Mouse (Mus musculus) thymus, adult 2 months (tissue): ENCODE measurements at regions not wholly inside any gene's neighbourhood (a gene's known extent, or its start where the extent isn't known, plus 50 kb on each side); places are given as distances from the start of the nearest gene placed in this dataset.

Experiments
- DNase-seq: peaks from one replicate; pipeline ENCODE4 v3.0.0; 2021
- H3K27ac ChIP-seq: fragments of 200-500 bp; 2 replicates; pipeline ENCODE4 v1.5.1; 2012; ENCODE audit warnings: low read length, control low read depth; ENCODE audit not compliant: control insufficient read depth, insufficient read depth
- H3K27me3 ChIP-seq: fragments of 200-500 bp; 2 replicates; pipeline ENCODE4 v1.6.1; 2012; ENCODE audit warnings: mild to moderate bottlenecking, low read length, moderate library complexity, mixed read lengths; ENCODE audit not compliant: control insufficient read depth, insufficient read depth
- H3K36me3 ChIP-seq: fragments of 200-500 bp; 2 replicates; pipeline ENCODE4 v1.6.1; 2012; ENCODE audit warnings: mild to moderate bottlenecking, low read length, moderate library complexity; ENCODE audit not compliant: control insufficient read depth, insufficient read depth
- H3K4me1 ChIP-seq: fragments of 200-500 bp; replicated peaks from 2 replicates; pipeline ENCODE4 v1.6.1; 2012; ENCODE audit warnings: low read length; ENCODE audit not compliant: control insufficient read depth, insufficient read depth
- H3K4me3 ChIP-seq: fragments of 200-500 bp; 2 replicates; pipeline ENCODE4 v1.5.1; 2012; ENCODE audit warnings: mild to moderate bottlenecking, low read length, control low read depth, moderate library complexity; ENCODE audit not compliant: control insufficient read depth, insufficient read depth
- CTCF ChIP-seq: fragments of 200-500 bp; IDR thresholded peaks from 2 replicates; pipeline ENCODE4 v1.5.1; 2012; ENCODE audit warnings: mild to moderate bottlenecking, control low read depth, low read length, moderate library complexity, borderline replicate concordance; ENCODE audit not compliant: control insufficient read depth, poor library complexity, insufficient read depth; ENCODE audit errors: extremely low read depth
- POLR2A ChIP-seq: fragments of 200-500 bp; IDR thresholded peaks from 2 replicates; pipeline ENCODE4 v1.6.1; 2012; ENCODE audit warnings: mild to moderate bottlenecking, low read length, control low read depth, moderate library complexity; ENCODE audit not compliant: control insufficient read depth, poor library complexity, insufficient read depth; ENCODE audit errors: extremely low read depth
- WGBS: fragments of 180-500 bp; shearing (Covaris S2); methylation state at CpG from one replicate; pipeline ENCODE4 v1.1.7; 2018; 5-methylcytosine and 5-hydroxymethylcytosine counted together

DNA sequence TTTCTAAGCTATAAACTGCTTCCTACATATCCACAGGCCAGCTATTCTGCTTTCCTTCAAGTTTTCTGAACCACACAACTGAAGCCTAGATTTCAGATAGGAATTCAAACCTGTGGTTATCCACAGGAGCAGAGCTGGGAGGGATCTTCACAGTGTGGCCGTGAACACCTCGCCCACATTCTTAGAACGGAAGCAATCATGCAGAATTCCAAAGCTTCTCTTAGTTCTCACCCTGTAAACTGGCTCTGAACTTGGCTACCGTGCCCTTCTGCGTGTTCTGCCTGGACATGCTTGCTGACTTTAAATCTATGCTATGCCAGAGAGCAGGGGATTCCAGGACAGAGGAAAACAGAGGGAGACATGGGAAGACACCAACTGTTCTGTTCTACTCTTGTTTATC, 70.2 kb upstream of the Kctd3 start:
- 90% methylated on average over 5 of the region's 5 CpGs for WGBS
- H3K27me3 ChIP-seq: no peaks in the 10 kb centered on the region
- no peak for DNase-seq
- H3K27ac ChIP-seq: no peak overlapping the region
- no peak overlapping the region for H3K4me3 ChIP-seq
- H3K4me1 ChIP-seq: no peaks in the 10 kb centered on the region
- no peaks in the 10 kb centered on the region for H3K36me3 ChIP-seq
- no peak for TF ChIP-seq POLR2A
- no peak for TF ChIP-seq CTCF

DNA sequence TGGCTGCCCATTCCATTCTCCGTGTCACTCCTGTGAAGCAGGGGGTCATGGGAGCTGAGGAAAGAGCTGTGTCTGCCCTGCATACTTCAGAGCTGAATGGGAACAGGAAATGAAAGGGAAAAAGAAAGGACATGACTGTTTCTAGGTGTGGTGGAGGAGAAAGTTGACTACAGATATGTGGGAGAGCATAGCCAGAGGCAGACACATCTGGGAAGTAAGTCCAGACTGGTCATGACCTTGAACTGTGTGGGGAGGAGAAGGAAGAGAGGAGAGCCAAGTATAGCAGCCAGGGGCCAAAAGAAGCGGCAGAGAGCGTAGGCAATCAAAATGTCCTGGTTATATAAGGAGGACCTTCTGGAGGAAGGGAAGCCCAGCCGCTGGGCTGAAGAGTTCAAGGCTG, 68.6 kb upstream of the Kctd3 start:
- 79% methylated on average over 4 of the region's 4 CpGs for WGBS
- no peaks in the 10 kb centered on the region for H3K4me1 ChIP-seq
- TF ChIP-seq POLR2A: no peak
- TF ChIP-seq CTCF: no peak
- H3K4me3 ChIP-seq: no peak overlapping the region
- no peaks in the 10 kb centered on the region for H3K36me3 ChIP-seq
- no peak for DNase-seq
- H3K27ac ChIP-seq: no peak overlapping the region
- no peaks in the 10 kb centered on the region for H3K27me3 ChIP-seq

DNA sequence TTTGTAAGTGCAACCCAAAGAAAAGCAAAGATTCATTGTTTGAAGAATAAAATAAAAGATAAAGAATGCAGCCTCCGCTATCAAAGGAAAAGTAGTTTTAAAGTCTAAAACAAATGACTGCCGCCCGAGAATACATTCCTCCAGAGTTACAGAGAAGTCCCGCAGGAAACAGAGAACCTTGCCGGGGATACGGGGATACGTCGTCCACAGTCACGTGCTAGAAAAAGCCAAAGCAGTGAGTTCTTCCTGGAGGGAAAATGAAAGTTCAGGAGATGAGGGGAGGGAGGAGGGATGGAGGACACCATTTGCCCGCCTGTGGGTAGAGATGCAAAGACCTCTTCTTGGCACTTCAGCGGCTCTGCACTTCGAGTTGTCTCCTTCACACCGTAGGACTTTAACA, 68.0 kb upstream of the Kctd3 start:
- DNase-seq: no peak
- H3K27ac ChIP-seq: no peak overlapping the region
- H3K36me3 ChIP-seq: no peaks in the 10 kb centered on the region
- no peaks in the 10 kb centered on the region for H3K27me3 ChIP-seq
- no peaks in the 10 kb centered on the region for H3K4me1 ChIP-seq
- no peak overlapping the region for H3K4me3 ChIP-seq
- TF ChIP-seq POLR2A (no peak), CTCF (no peak)
- 71% methylated on average over 13 of the region's 13 CpGs for WGBS

DNA sequence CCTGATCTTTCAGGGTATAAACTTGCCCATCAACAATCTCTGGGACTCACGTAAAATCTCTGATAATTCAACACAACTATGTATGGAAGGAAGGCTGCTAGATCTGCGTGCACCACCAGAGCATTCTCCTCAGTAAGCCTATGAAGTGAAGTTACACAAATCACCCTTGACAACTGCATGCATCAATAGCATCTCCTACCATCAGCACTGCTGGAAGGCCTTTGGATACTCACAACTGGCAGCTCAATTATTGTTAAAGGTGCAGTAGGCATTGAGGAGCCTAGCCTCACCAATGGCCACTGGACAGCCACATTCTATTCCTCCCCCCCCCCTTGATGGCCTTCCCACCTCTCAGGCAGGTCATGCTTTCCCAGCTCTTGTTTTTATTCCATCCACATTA, 64.9 kb upstream of the Kctd3 start:
- H3K4me3 ChIP-seq: no peak overlapping the region
- no peak for DNase-seq
- no peaks in the 10 kb centered on the region for H3K4me1 ChIP-seq
- no peaks in the 10 kb centered on the region for H3K27me3 ChIP-seq
- H3K27ac ChIP-seq: no peak overlapping the region
- TF ChIP-seq POLR2A: no peak
- TF ChIP-seq CTCF: no peak
- WGBS: 76% methylated on average over 2 of the region's 2 CpGs
- no peaks in the 10 kb centered on the region for H3K36me3 ChIP-seq

DNA sequence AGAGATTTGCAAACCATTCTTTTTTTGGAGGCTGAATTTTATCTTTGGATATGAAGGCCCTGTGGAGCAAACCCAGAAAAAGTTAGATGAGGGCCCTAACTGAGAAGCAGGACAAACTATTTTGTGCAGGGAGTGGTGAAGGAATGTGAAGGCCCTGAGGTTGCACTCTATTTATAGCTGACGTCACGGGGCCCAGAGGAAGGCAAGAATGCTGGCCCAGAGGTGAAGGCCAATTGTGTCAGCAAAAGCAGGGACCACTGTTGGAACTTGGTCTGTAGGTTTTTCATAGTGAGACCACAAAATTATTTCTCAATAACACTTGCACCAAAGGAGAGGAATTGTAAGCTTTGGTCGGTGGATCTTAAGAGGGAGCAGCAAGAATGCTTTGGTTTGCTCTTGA, 60.6 kb upstream of the Kctd3 start:
- H3K4me1 ChIP-seq: no peaks in the 10 kb centered on the region
- no peak for DNase-seq
- no peaks in the 10 kb centered on the region for H3K27me3 ChIP-seq
- no peak for TF ChIP-seq CTCF
- TF ChIP-seq POLR2A: no peak
- no peak overlapping the region for H3K4me3 ChIP-seq
- WGBS: 61% methylated on average over 3 of the region's 3 CpGs
- H3K36me3 ChIP-seq: no peaks in the 10 kb centered on the region
- H3K27ac ChIP-seq: no peak overlapping the region

DNA sequence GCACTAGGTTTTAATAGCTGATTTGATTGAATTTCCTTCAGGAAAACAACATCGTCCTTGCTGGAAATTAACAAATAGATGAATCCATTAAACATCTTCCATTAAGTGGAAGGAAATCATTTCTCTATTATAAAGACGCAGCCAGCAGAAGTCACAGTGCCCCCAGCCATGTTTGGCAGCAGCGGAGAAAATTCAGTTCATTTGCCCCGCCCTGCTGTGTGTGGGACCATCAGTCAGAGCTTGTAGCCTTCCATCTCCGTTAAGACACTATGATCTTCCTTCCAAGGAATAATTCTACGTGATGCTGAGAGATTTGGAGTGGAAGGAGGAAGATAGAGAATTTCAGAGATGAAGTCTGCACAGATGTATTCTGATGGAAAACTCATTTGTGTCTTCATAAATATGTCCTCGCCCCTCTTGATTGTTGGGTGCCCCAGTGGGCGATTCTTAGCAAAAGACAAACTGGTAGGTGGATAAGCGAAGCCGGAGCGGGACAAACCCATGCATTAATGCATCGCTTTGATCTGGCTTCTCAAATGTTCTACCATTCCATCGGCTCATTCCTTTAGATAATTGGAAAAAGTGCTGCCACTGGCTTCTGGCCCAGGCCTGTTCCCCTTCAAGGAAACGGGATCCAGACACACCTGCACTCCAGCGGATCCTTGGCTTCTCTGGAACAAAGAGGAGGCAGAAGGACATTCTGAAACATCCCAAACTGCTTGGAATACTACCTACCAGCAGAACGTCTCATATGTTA, 59.7 kb upstream of the Kctd3 start:
- Histone ChIP-seq H3K36me3 (no peaks in the 10 kb centered on the region), H3K27me3 (no peaks in the 10 kb centered on the region), H3K4me1 (no peaks in the 10 kb centered on the region), H3K4me3 (no peak overlapping the region), H3K27ac (no peak overlapping the region)
- TF ChIP-seq POLR2A (no peak), CTCF (no peak)
- WGBS: 91% methylated on average over 16 of the region's 16 CpGs
- DNase-seq: no peak
